Mouse (Mus musculus) ES-E14 (cell line): ENCODE results near the gene Cux1. TPM values are rescaled to one million over a fixed set of nuclear protein-coding genes. Genes with fewer than 3 reads are reported as not detected.

Experiments
- DNase-seq: peaks from one replicate; pipeline ENCODE4 v3.0.0-alpha.2; 2013; ENCODE audit warnings: low read depth, low spot score
- H3K27ac ChIP-seq: 2 replicates; pipeline ENCODE4 v1.5.1; 2012; ENCODE audit warnings: low read depth, mild to moderate bottlenecking, low read length, moderate library complexity, mixed read lengths; ENCODE audit not compliant: poor library complexity, insufficient read depth, severe bottlenecking
- H3K36me3 ChIP-seq: 2 replicates; pipeline ENCODE4 v1.6.1; 2012; ENCODE audit warnings: mild to moderate bottlenecking, low read length, moderate library complexity, mixed read lengths; ENCODE audit not compliant: control insufficient read depth, poor library complexity, insufficient read depth, severe bottlenecking
- H3K4me1 ChIP-seq, 2 experiments: fragments of 150-350 bp in 1 of 2; sonication (generic) in 1 of 2; 2 replicates each; pipeline ENCODE4 v1.6.1; 2012; ENCODE audit warnings: low read length in 2 of 2, mild to moderate bottlenecking in 1 of 2, mixed read lengths in 1 of 2; ENCODE audit not compliant: control insufficient read depth in 2 of 2, insufficient read depth in 2 of 2, poor library complexity in 1 of 2
- H3K4me3 ChIP-seq, 2 experiments: fragments of 150-350 bp in 1 of 2; sonication (generic) in 1 of 2; 2 replicates each; pipeline ENCODE4 v1.5.1; 2012; ENCODE audit warnings: low read length in 2 of 2, low read depth in 1 of 2, mild to moderate bottlenecking in 1 of 2, mixed read lengths in 1 of 2; ENCODE audit not compliant: insufficient read depth in 1 of 2, poor library complexity in 1 of 2, severe bottlenecking in 1 of 2
- H3K9ac ChIP-seq: 2 replicates; pipeline ENCODE4 v1.6.1; 2012; ENCODE audit warnings: low read depth, mild to moderate bottlenecking, low read length, mixed read lengths; ENCODE audit not compliant: poor library complexity, insufficient read depth, severe bottlenecking
- H3K9me3 ChIP-seq: fragments of 150-350 bp; sonication (generic); 2 replicates; pipeline ENCODE4 v1.6.1; 2012; ENCODE audit warnings: low read depth, mild to moderate bottlenecking, low read length; ENCODE audit not compliant: control insufficient read depth, insufficient read depth
- CHD2 ChIP-seq: IDR thresholded peaks from 2 replicates; pipeline ENCODE4 v1.6.1; 2014; ENCODE audit warnings: mild to moderate bottlenecking, low read depth, low read length, inconsistent platforms
- HCFC1 ChIP-seq: IDR thresholded peaks from 2 replicates; pipeline ENCODE4 v1.6.1; 2012; ENCODE audit warnings: low read length, inconsistent platforms, borderline replicate concordance; ENCODE audit not compliant: insufficient read depth
- MAFK ChIP-seq: IDR thresholded peaks from 2 replicates; pipeline ENCODE4 v1.6.1; 2014; ENCODE audit warnings: mild to moderate bottlenecking, low read depth, low read length, inconsistent platforms; ENCODE audit not compliant: insufficient read depth
- ZC3H11A ChIP-seq: IDR thresholded peaks from 2 replicates; pipeline ENCODE4 v1.6.1; 2012; ENCODE audit warnings: low read depth, mild to moderate bottlenecking, inconsistent platforms, low read length, borderline replicate concordance
- ZNF384 ChIP-seq: IDR thresholded peaks from 2 replicates; pipeline ENCODE4 v1.6.1; 2012; ENCODE audit warnings: low read depth, low read length, inconsistent platforms
- in situ Hi-C, 2 experiments: fragments of 600-800 bp; cut with MboI; formaldehyde crosslinking; loops; one replicate each; pipeline ENCODE4 v1.15.1; 2025; ENCODE audit warnings: low sequenced_read_pairs in 2 of 2, inconsistent platforms in 1 of 2; ENCODE audit not compliant: unreplicated experiment in 2 of 2
- total RNA-seq: library from RNA; depleted of rRNA; stranded (reverse); fragments of 300-350 nt; gene quantifications from 2 replicates; pipeline ENCODE4 v1.2.3, GENCODE M21; 2012

Cux1 gene
- total RNA-seq, 1 experiment: 23.6 TPM

GRCm38 (mm10) chr5:136218585-136218984 is 348.7 kb downstream of the Cux1 start:
- in situ Hi-C loops: no loop called here
- Histone ChIP-seq H3K36me3 (no peaks in the 10 kb centered on the region), H3K4me3 (peak overlapping the region; percentile 32 to 35; a peak in 3 of 4 replicates), H3K27ac (no peak overlapping the region), H3K9ac (no peak overlapping the region), H3K4me1 (no peaks in the 10 kb centered on the region; a peak in 1 of 4 replicates), H3K9me3 (no peaks in the 10 kb centered on the region)
- TF ChIP-seq ZNF384 (no peak), MAFK (no peak), HCFC1 (no peak), ZC3H11A (no peak), CHD2 (no peak)
- no peak for DNase-seq

DNA sequence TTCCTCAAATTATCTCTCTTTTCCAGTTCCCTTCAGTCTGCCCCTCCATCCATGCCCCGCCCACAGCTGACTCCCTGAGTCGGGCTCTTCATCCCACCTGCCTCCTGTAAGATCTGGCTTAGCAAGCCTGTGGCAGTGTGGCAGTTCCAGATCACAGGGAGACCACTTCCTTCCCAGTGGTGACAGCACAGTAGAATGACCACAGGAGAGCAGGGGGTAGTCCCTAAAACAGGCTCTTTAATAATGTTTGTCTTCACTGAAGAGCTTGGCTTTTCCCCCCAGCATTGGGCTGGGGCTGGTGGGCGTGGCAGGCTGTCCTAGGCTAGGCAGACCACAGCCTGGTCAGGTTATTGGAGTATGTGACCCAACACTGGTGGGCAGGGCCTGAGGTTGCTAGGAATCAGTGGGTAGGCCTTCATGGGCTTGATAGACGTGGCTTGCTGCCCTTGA is 349.3 kb downstream of the Cux1 start:
- Histone ChIP-seq H3K4me3 (no peak overlapping the region), H3K4me1 (no peaks in the 10 kb centered on the region; a peak in 1 of 4 replicates), H3K9ac (no peak overlapping the region), H3K9me3 (no peaks in the 10 kb centered on the region), H3K27ac (no peak overlapping the region), H3K36me3 (no peaks in the 10 kb centered on the region)
- in situ Hi-C loops: no loop called here
- no peak for DNase-seq
- no peak for TF ChIP-seq CHD2
- no peak for TF ChIP-seq MAFK
- no peak for TF ChIP-seq ZNF384
- TF ChIP-seq HCFC1: no peak
- no peak for TF ChIP-seq ZC3H11A

GRCm38 (mm10) chr5:136217004-136217665 is 350.2 kb downstream of the Cux1 start:
- Histone ChIP-seq H3K4me3 (no peak overlapping the region), H3K36me3 (no peaks in the 10 kb centered on the region), H3K27ac (no peak overlapping the region), H3K9ac (no peak overlapping the region), H3K4me1 (no peaks in the 10 kb centered on the region; a peak in 1 of 4 replicates), H3K9me3 (no peaks in the 10 kb centered on the region)
- DNase-seq: no peak
- TF ChIP-seq ZC3H11A: no peak
- TF ChIP-seq HCFC1: no peak
- no peak for TF ChIP-seq ZNF384
- no peak for TF ChIP-seq CHD2
- no peak for TF ChIP-seq MAFK
- in situ Hi-C loops: no loop called here

DNA sequence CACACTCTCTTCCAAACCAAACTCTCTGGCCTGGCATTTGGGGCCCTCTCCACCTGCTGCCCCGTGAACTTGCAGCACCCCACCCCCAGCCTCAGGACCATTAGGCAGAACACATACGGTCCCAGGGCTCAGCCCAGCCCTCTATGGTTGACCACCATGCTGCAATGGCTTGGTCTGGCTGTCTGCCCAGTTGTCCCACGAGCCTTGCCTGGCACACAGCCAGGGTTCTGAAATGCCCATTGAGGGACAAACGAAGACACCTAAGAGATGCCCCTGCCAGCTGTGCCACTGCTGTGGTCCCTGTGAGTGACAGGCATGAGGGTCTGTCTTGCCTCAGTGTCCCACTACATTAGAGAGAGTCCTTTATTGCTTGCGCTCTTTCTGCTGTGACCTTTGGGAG is 351.3 kb downstream of the Cux1 start:
- Histone ChIP-seq H3K9me3 (no peaks in the 10 kb centered on the region), H3K36me3 (no peaks in the 10 kb centered on the region), H3K4me1 (no peaks in the 10 kb centered on the region; a peak in 1 of 4 replicates), H3K9ac (no peak overlapping the region), H3K4me3 (no peak overlapping the region), H3K27ac (no peak overlapping the region)
- no peak for DNase-seq
- TF ChIP-seq MAFK (no peak), ZNF384 (no peak), CHD2 (no peak), HCFC1 (no peak), ZC3H11A (no peak)
- in situ Hi-C loops: no loop called here
